Mouse (Mus musculus): ENCODE data around the gene Vmn2r89. TPM values are rescaled to one million over a fixed set of nuclear protein-coding genes. Genes with fewer than 3 reads are reported as not detected.
"Not testable (repeated sequence)": the region's sequence is repeated elsewhere in the genome, so short reads cannot be mapped to it uniquely, and the experiment has no call there.

Gene Vmn2r89
- polyA plus RNA-seq, 1 experiment from 2014 or later, result not detected

GRCm38 (mm10) chr14:51482051-51482715, 30.5 kb downstream of the Vmn2r89 start:
- Histone ChIP-seq H3K9ac (replicated peaks; ENCODE audit: low read depth, low read length) (no peak overlapping the region), H3K9me3 (ENCODE audit: control insufficient read depth, low read length) (no peaks in the 10 kb centered on the region), H3K4me2 (ENCODE audit: low read depth, low read length) (no peak overlapping the region), H3K27ac (ENCODE audit: low read depth, low read length) (no peak overlapping the region), H3K36me3 (ENCODE audit: control insufficient read depth, insufficient read depth, low read length) (no peaks in the 10 kb centered on the region), H3K4me3 (ENCODE audit: low read depth, low read length) (no peak overlapping the region), H3K27me3 (ENCODE audit: control insufficient read depth, insufficient read depth, low read length) (no peaks in the 10 kb centered on the region), H3K4me1 (ENCODE audit: control insufficient read depth, insufficient read depth, low read length) (no peaks in the 10 kb centered on the region)
- WGBS, result 83% methylated on average over 5 of the region's 5 CpGs
- ATAC-seq (ENCODE audit: low read depth), result no peak

- not testable (repeated sequence) for H3K9me3 ChIP-seq (ENCODE audit: control insufficient read depth, low read length); H3K27ac ChIP-seq (ENCODE audit: low read depth, low read length); H3K4me2 ChIP-seq (ENCODE audit: low read depth, low read length); H3K4me3 ChIP-seq (ENCODE audit: low read depth, low read length); H3K9ac ChIP-seq (replicated peaks; ENCODE audit: low read depth, low read length); H3K36me3 ChIP-seq (ENCODE audit: control insufficient read depth, insufficient read depth, low read length); H3K4me1 ChIP-seq (ENCODE audit: control insufficient read depth, insufficient read depth, low read length); ATAC-seq (ENCODE audit: low read depth); H3K27me3 ChIP-seq (ENCODE audit: control insufficient read depth, insufficient read depth, low read length)
- 88% methylated on average over 10 of the region's 10 CpGs for WGBS
Measured at GRCm38 (mm10) chr14:51482971-51483381, 31.3 kb downstream of the Vmn2r89 start.

GRCm38 (mm10) chr14:51483671-51484070, 32.0 kb downstream of the Vmn2r89 start:
- H3K27ac ChIP-seq (ENCODE audit: low read depth, low read length), result no peak overlapping the region
- no peaks in the 10 kb centered on the region for H3K9me3 ChIP-seq (ENCODE audit: control insufficient read depth, low read length)
- H3K4me1 ChIP-seq (ENCODE audit: control insufficient read depth, insufficient read depth, low read length), result no peaks in the 10 kb centered on the region
- ATAC-seq (ENCODE audit: low read depth), result no peak
- H3K4me3 ChIP-seq (ENCODE audit: low read depth, low read length), result no peak overlapping the region
- no peak overlapping the region for H3K9ac ChIP-seq (replicated peaks; ENCODE audit: low read depth, low read length)
- 97% methylated on average over 1 of the region's 1 CpGs for WGBS
- H3K4me2 ChIP-seq (ENCODE audit: low read depth, low read length), result no peak overlapping the region
- no peaks in the 10 kb centered on the region for H3K36me3 ChIP-seq (ENCODE audit: control insufficient read depth, insufficient read depth, low read length)
- no peaks in the 10 kb centered on the region for H3K27me3 ChIP-seq (ENCODE audit: control insufficient read depth, insufficient read depth, low read length)

- Histone ChIP-seq H3K4me1 (ENCODE audit: control insufficient read depth, insufficient read depth, low read length) (no peaks in the 10 kb centered on the region), H3K27ac (ENCODE audit: low read depth, low read length) (no peak overlapping the region), H3K9ac (replicated peaks; ENCODE audit: low read depth, low read length) (no peak overlapping the region), H3K36me3 (ENCODE audit: control insufficient read depth, insufficient read depth, low read length) (no peaks in the 10 kb centered on the region), H3K4me2 (ENCODE audit: low read depth, low read length) (no peak overlapping the region), H3K4me3 (ENCODE audit: low read depth, low read length) (no peak overlapping the region), H3K27me3 (ENCODE audit: control insufficient read depth, insufficient read depth, low read length) (no peaks in the 10 kb centered on the region), H3K9me3 (ENCODE audit: control insufficient read depth, low read length) (no peaks in the 10 kb centered on the region)
- 77% methylated on average over 1 of the region's 1 CpGs for WGBS
- no peak for ATAC-seq (ENCODE audit: low read depth)
Measured at GRCm38 (mm10) chr14:51486111-51486510, 34.5 kb downstream of the Vmn2r89 start.

GRCm38 (mm10) chr14:51495781-51496180, 44.1 kb downstream of the Vmn2r89 start:
- no peak for ATAC-seq (ENCODE audit: low read depth)
- no peak overlapping the region for H3K27ac ChIP-seq (ENCODE audit: low read depth, low read length)
- 94% methylated on average over 2 of the region's 2 CpGs for WGBS
- H3K27me3 ChIP-seq (ENCODE audit: control insufficient read depth, insufficient read depth, low read length), result no peaks in the 10 kb centered on the region
- H3K9ac ChIP-seq (replicated peaks; ENCODE audit: low read depth, low read length), result no peak overlapping the region
- H3K4me3 ChIP-seq (ENCODE audit: low read depth, low read length), result no peak overlapping the region
- no peaks in the 10 kb centered on the region for H3K36me3 ChIP-seq (ENCODE audit: control insufficient read depth, insufficient read depth, low read length)
- H3K4me1 ChIP-seq (ENCODE audit: control insufficient read depth, insufficient read depth, low read length), result no peaks in the 10 kb centered on the region
- H3K9me3 ChIP-seq (ENCODE audit: control insufficient read depth, low read length), result no peaks in the 10 kb centered on the region
- H3K4me2 ChIP-seq (ENCODE audit: low read depth, low read length), result no peak overlapping the region

GRCm38 (mm10) chr14:51496955-51497354, 45.3 kb downstream of the Vmn2r89 start:
- H3K27ac ChIP-seq (ENCODE audit: low read depth, low read length), result no peak overlapping the region
- no peak for ATAC-seq (ENCODE audit: low read depth)

GRCm38 (mm10) chr14:51497958-51498357, 46.3 kb downstream of the Vmn2r89 start:
- Histone ChIP-seq H3K4me2 (ENCODE audit: low read depth, low read length) (no peak overlapping the region), H3K4me1 (ENCODE audit: control insufficient read depth, insufficient read depth, low read length) (no peaks in the 10 kb centered on the region), H3K4me3 (ENCODE audit: low read depth, low read length) (no peak overlapping the region), H3K27ac (ENCODE audit: low read depth, low read length) (no peak overlapping the region), H3K36me3 (ENCODE audit: control insufficient read depth, insufficient read depth, low read length) (no peaks in the 10 kb centered on the region), H3K9me3 (ENCODE audit: control insufficient read depth, low read length) (no peaks in the 10 kb centered on the region), H3K9ac (replicated peaks; ENCODE audit: low read depth, low read length) (no peak overlapping the region), H3K27me3 (ENCODE audit: control insufficient read depth, insufficient read depth, low read length) (no peaks in the 10 kb centered on the region)
- WGBS, result 93% methylated on average over 2 of the region's 2 CpGs
- no peak for ATAC-seq (ENCODE audit: low read depth)

More at GRCm38 (mm10) chr14:51496955-51497354, 45.3 kb downstream of the Vmn2r89 start:
- H3K4me1 ChIP-seq (ENCODE audit: control insufficient read depth, insufficient read depth, low read length), result no peaks in the 10 kb centered on the region
- no peak overlapping the region for H3K9ac ChIP-seq (replicated peaks; ENCODE audit: low read depth, low read length)
- H3K36me3 ChIP-seq (ENCODE audit: control insufficient read depth, insufficient read depth, low read length), result no peaks in the 10 kb centered on the region
- no peaks in the 10 kb centered on the region for H3K27me3 ChIP-seq (ENCODE audit: control insufficient read depth, insufficient read depth, low read length)
- no peaks in the 10 kb centered on the region for H3K9me3 ChIP-seq (ENCODE audit: control insufficient read depth, low read length)
- H3K4me3 ChIP-seq (ENCODE audit: low read depth, low read length), result no peak overlapping the region
- 96% methylated on average over 1 of the region's 1 CpGs for WGBS
- no peak overlapping the region for H3K4me2 ChIP-seq (ENCODE audit: low read depth, low read length)

- Histone ChIP-seq H3K27me3 (ENCODE audit: control insufficient read depth, insufficient read depth, low read length) (no peaks in the 10 kb centered on the region), H3K9ac (replicated peaks; ENCODE audit: low read depth, low read length) (no peak overlapping the region), H3K36me3 (ENCODE audit: control insufficient read depth, insufficient read depth, low read length) (no peaks in the 10 kb centered on the region), H3K9me3 (ENCODE audit: control insufficient read depth, low read length) (no peaks in the 10 kb centered on the region), H3K4me2 (ENCODE audit: low read depth, low read length) (no peak overlapping the region), H3K4me1 (ENCODE audit: control insufficient read depth, insufficient read depth, low read length) (no peaks in the 10 kb centered on the region), H3K4me3 (ENCODE audit: low read depth, low read length) (no peak overlapping the region), H3K27ac (ENCODE audit: low read depth, low read length) (no peak overlapping the region)
- no peak for ATAC-seq (ENCODE audit: low read depth)
- WGBS, result 89% methylated on average over 2 of the region's 2 CpGs
Measured at GRCm38 (mm10) chr14:51499707-51500275, 48.1 kb downstream of the Vmn2r89 start.

GRCm38 (mm10) chr14:51500461-51500860, 48.8 kb downstream of the Vmn2r89 start:
- Histone ChIP-seq H3K9ac (replicated peaks; ENCODE audit: low read depth, low read length) (no peak overlapping the region), H3K27ac (ENCODE audit: low read depth, low read length) (no peak overlapping the region), H3K36me3 (ENCODE audit: control insufficient read depth, insufficient read depth, low read length) (no peaks in the 10 kb centered on the region), H3K4me2 (ENCODE audit: low read depth, low read length) (no peak overlapping the region), H3K4me3 (ENCODE audit: low read depth, low read length) (no peak overlapping the region), H3K4me1 (ENCODE audit: control insufficient read depth, insufficient read depth, low read length) (no peaks in the 10 kb centered on the region), H3K9me3 (ENCODE audit: control insufficient read depth, low read length) (no peaks in the 10 kb centered on the region), H3K27me3 (ENCODE audit: control insufficient read depth, insufficient read depth, low read length) (no peaks in the 10 kb centered on the region)
- ATAC-seq (ENCODE audit: low read depth), result no peak
- 93% methylated on average over 4 of the region's 4 CpGs for WGBS

Measured in neural tube, embryonic 14.5 days (tissue).